Mouse (Mus musculus) spleen, adult 2 months (tissue): ENCODE data around the gene Klc1.

Source experiments
- CTCF ChIP-seq: fragments of 200-500 bp; IDR thresholded peaks from 2 replicates; pipeline ENCODE4 v1.5.1; 2011; ENCODE audit warnings: mild to moderate bottlenecking, inconsistent platforms; ENCODE audit not compliant: insufficient read depth, insufficient read length, insufficient replicate concordance; ENCODE audit errors: extremely low read depth
- POLR2A ChIP-seq: fragments of 200-500 bp; IDR thresholded peaks from 2 replicates; pipeline ENCODE4 v1.6.1; 2011; ENCODE audit warnings: low read depth, low read length, inconsistent platforms

DNA sequence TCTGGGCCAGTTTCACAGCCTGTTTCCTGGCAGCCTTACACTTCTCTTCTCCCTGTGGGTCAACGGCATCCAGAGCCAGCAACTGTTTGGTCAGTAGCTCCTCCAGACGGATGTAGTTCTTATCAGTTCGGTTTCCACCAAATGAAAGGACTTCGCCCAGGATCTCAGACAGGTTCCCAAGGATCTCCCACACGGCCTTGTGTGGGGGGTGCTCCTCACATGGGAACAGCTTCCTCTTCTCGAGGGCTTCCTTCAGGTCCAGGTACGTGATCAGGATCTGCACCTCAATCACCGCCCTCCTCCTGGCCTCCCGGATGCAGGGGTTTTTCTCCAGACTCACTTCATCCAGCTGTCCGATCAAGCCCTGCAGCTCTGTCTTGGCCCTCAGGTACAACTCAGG, 48.6 kb upstream of the Klc1 start:
- no peak for TF ChIP-seq POLR2A
- TF ChIP-seq CTCF, result no peak
